Comparison of ENCODE assay signal across 20 mouse cellular contexts in the genomic region with DNA sequence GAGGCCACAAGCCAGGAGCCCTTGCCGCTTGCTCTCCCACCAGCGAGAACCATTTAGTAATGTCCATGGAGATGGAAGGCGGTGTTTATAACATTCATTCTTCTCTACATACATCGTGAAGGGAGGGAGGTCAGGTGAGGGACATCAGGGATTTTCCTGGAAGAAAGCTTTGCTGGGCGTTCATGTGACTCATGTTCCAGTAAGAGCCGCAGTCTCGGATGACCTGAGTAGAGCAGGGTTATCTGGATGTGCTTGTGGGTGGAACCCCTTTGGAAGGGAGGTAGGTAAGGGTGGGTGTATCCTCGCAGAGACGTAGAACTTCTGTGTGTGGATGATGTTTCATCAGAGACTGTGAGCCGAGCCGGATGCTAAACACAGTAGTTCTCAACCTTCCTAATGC. TPM values are rescaled to one million over a fixed set of nuclear protein-coding genes. Genes with fewer than 3 reads are reported as not detected.
DNase-seq lines count a peak whose midpoint lies in the region; ATAC-seq and TF ChIP-seq lines count a peak whose summit lies in the region.
"Had no signal": no experiment of that assay in that cellular context is flagged by ENCODE, and none has a peak within 500 bp of the region (broad histone marks: within the 10 kb centered on the region; RNA-seq: fewer than 3 reads in every experiment).

A gene (plus strand): TSS at position 149 of the 400 bp plus-strand sequence.

- 65% methylated on average over 11 of the region's 11 CpGs for WGBS in intestine, postnatal 0 days
- WGBS in intestine, embryonic 15.5 days: 73% methylated on average over 11 of the region's 11 CpGs
- 89% methylated on average over 11 of the region's 11 CpGs for WGBS in limb, embryonic 10.5 days

- intact Hi-C loops in gastrocnemius, adult 2 months (cut with DNase I): loop anchor here (5.0 kb wide), 1 partner anchor 69 kb away; a partner anchor contains a TSS
- intact Hi-C loops in heart, postnatal 10 days (cut with DNase I): no loop called here

- H3K9me3 ChIP-seq in intestine, postnatal 0 days (ENCODE audit: control insufficient read depth): no peaks in the 10 kb centered on the region
- no peaks in the 10 kb centered on the region for H3K9me3 ChIP-seq in intestine, embryonic 15.5 days
- no peaks in the 10 kb centered on the region for H3K9me3 ChIP-seq in limb, embryonic 10.5 days (replicated peaks)
- H3K9me3 ChIP-seq: liver, embryonic 13.5 days; midbrain, embryonic 13.5 days; stomach, embryonic 15.5 days had no signal

- DNase-seq in gastrocnemius, adult 2 months: no peak
- DNase-seq in heart, postnatal 10 days: no peak
- no peak for DNase-seq in urinary bladder, postnatal 10 days (ENCODE audit: low spot score)
- DNase-seq in limb, embryonic 10.5 days (ENCODE audit: low spot score): no peak
- no peak for DNase-seq in frontal cortex, postnatal 10 days (ENCODE audit: low spot score in 2 of 2)
- DNase-seq: adrenal gland, postnatal 14 days; cerebellum, postnatal 10 days; forebrain, postnatal 0 days; kidney, postnatal 10 days; layer of hippocampus, adult 9-11 months; liver, embryonic 13.5 days; thymus, postnatal 36 days had no signal

- H3K36me3 ChIP-seq in intestine, postnatal 0 days (ENCODE audit: control insufficient read depth, insufficient read depth): no peaks in the 10 kb centered on the region
- no peaks in the 10 kb centered on the region for H3K36me3 ChIP-seq in intestine, embryonic 15.5 days
- H3K36me3 ChIP-seq in limb, embryonic 10.5 days: no peaks in the 10 kb centered on the region
- H3K36me3 ChIP-seq: liver, embryonic 13.5 days; midbrain, embryonic 13.5 days; stomach, embryonic 15.5 days had no signal

- H3K27ac ChIP-seq in intestine, postnatal 0 days (ENCODE audit: low read depth, low read length): no peak within 1 kb of the TSS
- no peak within 1 kb of the TSS for H3K27ac ChIP-seq in intestine, embryonic 15.5 days
- H3K27ac ChIP-seq in gastrocnemius, adult 2 months: peak within 1 kb of the TSS; percentile 95; the same call in 1 of the 2 replicates
- no peak within 1 kb of the TSS for H3K27ac ChIP-seq in limb, embryonic 10.5 days
- H3K27ac ChIP-seq: liver, embryonic 13.5 days; midbrain, embryonic 13.5 days; stomach, embryonic 15.5 days had no signal

- no peaks in the 10 kb centered on the region for H3K4me1 ChIP-seq in intestine, postnatal 0 days (replicated peaks; ENCODE audit: control insufficient read depth, insufficient read depth, low read length)
- H3K4me1 ChIP-seq in intestine, embryonic 15.5 days (replicated peaks): no peaks in the 10 kb centered on the region
- H3K4me1 ChIP-seq in limb, embryonic 10.5 days: peaks cover 23% of the 10 kb centered on the region

- peak; percentile 28; the same call in 1 of the 2 replicates for ATAC-seq in intestine, postnatal 0 days
- no peak for ATAC-seq in intestine, embryonic 15.5 days
- ATAC-seq: CD4-positive, CD25-positive, alpha-beta regulatory T cell, adult 4 months; forebrain, postnatal 0 days; lung, postnatal 0 days; midbrain, embryonic 13.5 days had no signal

- no peak within 1 kb of the TSS for H3K4me3 ChIP-seq in intestine, postnatal 0 days (ENCODE audit: low read depth, low read length)
- no peak within 1 kb of the TSS for H3K4me3 ChIP-seq in intestine, embryonic 15.5 days (replicated peaks)
- H3K4me3 ChIP-seq in gastrocnemius, adult 2 months: no peak within 1 kb of the TSS
- no peak within 1 kb of the TSS for H3K4me3 ChIP-seq in limb, embryonic 10.5 days
- H3K4me3 ChIP-seq: erythroblast, embryonic 14.5 days; liver, embryonic 13.5 days; midbrain, embryonic 13.5 days; stomach, embryonic 15.5 days had no signal

- TF ChIP-seq CTCF in intestine, postnatal 0 days (IDR thresholded peaks at IDR 0.05; ENCODE audit: low read depth): no peak
- no peak for TF ChIP-seq CTCF in gastrocnemius, adult 2 months (IDR thresholded peaks at IDR 0.05)

- no peak within 1 kb of the TSS for H3K9ac ChIP-seq in intestine, postnatal 0 days (ENCODE audit: low read depth, low read length)
- H3K9ac ChIP-seq in intestine, embryonic 15.5 days: no peak within 1 kb of the TSS
- H3K9ac ChIP-seq: forebrain, postnatal 0 days; liver, embryonic 13.5 days; midbrain, embryonic 13.5 days; stomach, embryonic 15.5 days had no signal

- H3K27me3 ChIP-seq in intestine, postnatal 0 days (replicated peaks; ENCODE audit: control insufficient read depth, insufficient read depth, low read length): peaks cover 9% of the 10 kb centered on the region; the same call in 1 of the 2 replicates
- peaks cover 17% of the 10 kb centered on the region for H3K27me3 ChIP-seq in intestine, embryonic 15.5 days (replicated peaks)
- peaks cover 85% of the 10 kb centered on the region for H3K27me3 ChIP-seq in limb, embryonic 10.5 days (ENCODE audit: low read depth, poor library complexity, severe bottlenecking)

- H3K4me2 ChIP-seq in intestine, postnatal 0 days (replicated peaks; ENCODE audit: low read depth): no peak within 1 kb of the TSS
- H3K4me2 ChIP-seq in intestine, embryonic 15.5 days (replicated peaks): no peak within 1 kb of the TSS
- H3K4me2 ChIP-seq: liver, embryonic 13.5 days; midbrain, embryonic 13.5 days; stomach, embryonic 15.5 days had no signal

RNA-seq across cellular contexts. Expression of the gene that starts here (rescaled TPM):
- polyA plus RNA-seq in intestine, postnatal 0 days (2015; fragmentation: Nextera tagmentation; extraction: Ambion mirVana): 0.23 and 0.46 TPM in 2 replicates
- polyA plus RNA-seq in intestine, embryonic 15.5 days (2015; fragmentation: Nextera tagmentation; extraction: Ambion mirVana): 0.23 and 0.34 TPM in 2 replicates
- 10 to 100 TPM; 75.0 to 80.8 TPM for total RNA-seq in gastrocnemius, adult 2 months (2021)
- 10 to 100 TPM; 39.8 to 49.0 TPM for total RNA-seq in heart, postnatal 10 days (2021)
- polyA plus RNA-seq in limb, embryonic 10.5 days (2016; fragmentation: Nextera tagmentation; extraction: Ambion mirVana): 0.08 and 0.20 TPM in 2 replicates
- polyA plus RNA-seq: erythroblast, embryonic 14.5 days; small intestine, adult 2 months; stomach, embryonic 15.5 days had no signal

Comparison
In these comparisons a context has a peak if more than half of its experiments do, and no peak if none do; other contexts are left out.
1. Peak in ATAC-seq in intestine, postnatal 0 days; RNA of the gene not detected or under 1 TPM.